Mouse (Mus musculus): Measurements from ENCODE around the gene Ccdc47. TPM values are rescaled to one million over a fixed set of nuclear protein-coding genes. Genes with fewer than 3 reads are reported as not detected.

Ccdc47 gene
- polyA plus RNA-seq, 1 experiment from 2014 or later, result 81.1 TPM

DNA sequence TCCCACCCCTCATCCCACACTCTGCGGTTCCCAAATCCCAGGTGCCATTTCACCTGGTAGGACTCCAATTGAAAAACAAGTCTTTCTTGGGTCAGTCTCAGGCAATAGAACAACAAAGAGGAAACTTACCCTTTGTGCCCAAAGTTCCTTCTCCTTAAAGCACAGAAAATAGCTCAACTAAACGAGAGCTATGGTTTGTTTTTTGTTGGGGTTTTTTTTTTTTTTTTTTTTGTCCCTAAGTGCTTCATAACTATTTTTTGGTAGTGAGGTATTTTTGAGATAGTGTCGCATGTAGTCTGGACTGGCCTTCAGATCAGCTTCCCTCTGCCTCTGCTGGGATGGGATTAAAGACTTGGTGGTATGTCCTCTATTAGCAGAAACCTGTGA, 22.0 kb downstream of the Ccdc47 start:
- TF ChIP-seq CTCF (IDR thresholded peaks at IDR 0.05; ENCODE audit: low read depth), result no peak
- H3K27ac ChIP-seq, result peak overlapping the region; percentile 88
- ATAC-seq (replicated peaks; ENCODE audit: low FRiP score, low read depth), result no peak
- WGBS, result 24% methylated on average over 3 of the region's 3 CpGs
- no peaks in the 10 kb centered on the region; the same call in 1 of the 2 replicates for H3K4me1 ChIP-seq (replicated peaks; ENCODE audit: insufficient read depth, low read length)
- peak overlapping the region; percentile 49 for H3K9ac ChIP-seq (ENCODE audit: low read depth, low read length)
- peak overlapping the region; percentile 66 for H3K4me3 ChIP-seq (replicated peaks; ENCODE audit: low read depth, low read length)
- H3K9me3 ChIP-seq (replicated peaks; ENCODE audit: low read length), result no peaks in the 10 kb centered on the region
- no peak for DNase-seq (ENCODE audit: low spot score)
- H3K27me3 ChIP-seq (ENCODE audit: insufficient read depth, low read length), result no peaks in the 10 kb centered on the region
- 0 out of 2 replicates have a peak, but pooled peaks cover 10% of the 10 kb centered on the region for H3K36me3 ChIP-seq (ENCODE audit: insufficient read depth, low read length)
- H3K4me2 ChIP-seq (ENCODE audit: low read length), result peak overlapping the region; percentile 80

DNA sequence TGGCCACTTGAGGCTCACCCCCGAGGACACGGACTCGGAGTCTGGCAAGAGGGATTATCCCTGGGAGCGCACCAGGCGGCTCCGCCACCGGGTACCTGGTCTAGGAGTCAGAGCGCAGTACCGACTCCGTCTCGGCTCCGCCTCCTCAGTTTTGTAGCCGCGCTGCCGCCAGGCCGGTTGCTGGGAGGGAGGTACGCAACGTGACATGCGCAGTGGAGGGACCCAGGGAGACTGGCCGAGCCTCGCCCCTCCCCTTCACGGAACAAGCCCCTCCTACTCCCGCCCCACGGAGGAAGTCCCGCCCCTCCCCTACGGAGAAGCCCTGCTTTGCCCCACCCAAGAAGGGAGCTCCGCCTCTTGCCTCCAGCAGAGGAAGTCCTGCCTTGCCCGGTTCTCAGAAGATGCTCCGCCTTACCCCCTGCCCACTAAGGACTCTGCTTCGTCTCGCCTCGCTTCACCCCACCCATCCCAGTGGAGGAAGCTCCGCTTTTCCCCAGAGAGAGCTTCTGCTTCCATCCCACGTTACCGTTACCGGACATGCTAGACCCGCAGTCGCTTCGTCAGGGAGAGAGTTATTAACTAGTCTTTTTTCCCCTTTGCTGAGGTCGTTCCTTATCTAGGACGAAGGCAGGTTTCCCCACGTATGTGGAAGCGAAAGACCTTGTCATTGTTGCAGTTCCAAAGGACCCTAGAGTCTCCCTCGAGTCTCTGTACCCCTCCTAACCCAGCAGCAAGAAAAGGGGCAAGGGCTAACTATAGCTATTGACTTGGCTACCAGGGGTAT, 22.6 kb downstream of the Ccdc47 start:
- peak; percentile 95 for ATAC-seq (replicated peaks; ENCODE audit: low FRiP score, low read depth)
- H3K4me3 ChIP-seq (replicated peaks; ENCODE audit: low read depth, low read length), result peak overlapping the region; percentile 66
- no peaks in the 10 kb centered on the region for H3K27me3 ChIP-seq (ENCODE audit: insufficient read depth, low read length)
- no peaks in the 10 kb centered on the region; the same call in 1 of the 2 replicates for H3K4me1 ChIP-seq (replicated peaks; ENCODE audit: insufficient read depth, low read length)
- DNase-seq (ENCODE audit: low spot score), result peak; percentile 99
- H3K36me3 ChIP-seq (ENCODE audit: insufficient read depth, low read length), result 0 out of 2 replicates have a peak, but pooled peaks cover 10% of the 10 kb centered on the region
- H3K9me3 ChIP-seq (replicated peaks; ENCODE audit: low read length), result no peaks in the 10 kb centered on the region
- H3K9ac ChIP-seq (ENCODE audit: low read depth, low read length), result peak overlapping the region; percentile 70
- peak overlapping the region; percentile 80 for H3K4me2 ChIP-seq (ENCODE audit: low read length)
- no peak; the same call in 1 of the 2 replicates for TF ChIP-seq CTCF (IDR thresholded peaks at IDR 0.05; ENCODE audit: low read depth)
- H3K27ac ChIP-seq, result peak overlapping the region; percentile 90
- WGBS, result under 1% methylated on average over 43 of the region's 44 CpGs

DNA sequence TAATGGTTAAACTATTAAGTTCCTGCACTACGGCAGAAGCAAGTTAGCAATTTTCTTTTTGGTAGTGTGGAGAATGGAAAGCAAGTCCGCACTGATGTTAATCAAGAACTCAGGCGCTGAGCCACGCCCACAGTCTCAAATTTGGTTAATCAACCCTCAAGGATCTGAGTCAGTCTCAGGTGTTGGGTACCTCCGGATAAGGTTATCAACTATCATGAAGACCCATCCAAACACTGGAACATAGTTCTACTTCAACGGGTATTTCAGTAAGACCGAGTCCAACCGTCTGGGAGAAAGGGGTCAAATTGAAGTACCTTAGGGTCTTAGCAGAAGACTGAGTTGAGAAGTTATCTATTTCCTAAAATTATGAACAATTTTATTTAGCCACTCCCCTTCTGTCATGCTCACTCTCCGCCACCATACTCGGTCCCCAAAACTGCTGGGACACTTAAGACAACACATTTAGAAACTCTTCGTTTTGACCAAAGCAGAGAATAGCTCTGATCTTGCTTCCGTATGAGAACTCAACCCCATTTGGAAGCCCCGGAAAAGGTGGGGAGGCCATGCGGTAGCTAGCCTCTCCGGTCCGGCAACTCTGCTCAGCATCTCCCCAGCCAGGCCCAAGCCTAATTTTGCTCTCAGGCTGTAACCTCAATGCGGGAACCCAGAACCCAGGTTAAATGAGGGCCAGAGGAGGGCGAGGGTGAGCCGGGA, 23.3 kb downstream of the Ccdc47 start:
- peak; percentile 29 for DNase-seq (ENCODE audit: low spot score)
- Histone ChIP-seq H3K4me3 (replicated peaks; ENCODE audit: low read depth, low read length) (peak overlapping the region; percentile 66), H3K27me3 (ENCODE audit: insufficient read depth, low read length) (no peaks in the 10 kb centered on the region), H3K9ac (ENCODE audit: low read depth, low read length) (peak overlapping the region; percentile 70), H3K4me1 (replicated peaks; ENCODE audit: insufficient read depth, low read length) (no peaks in the 10 kb centered on the region; the same call in 1 of the 2 replicates), H3K36me3 (ENCODE audit: insufficient read depth, low read length) (0 out of 2 replicates have a peak, but pooled peaks cover 3% of the 10 kb centered on the region), H3K4me2 (ENCODE audit: low read length) (peak overlapping the region; percentile 80), H3K9me3 (replicated peaks; ENCODE audit: low read length) (no peaks in the 10 kb centered on the region), H3K27ac (peak overlapping the region; percentile 90)
- peak; percentile 30; the same call in 1 of the 2 replicates for TF ChIP-seq CTCF (IDR thresholded peaks at IDR 0.05; ENCODE audit: low read depth)
- 7% methylated on average over 19 of the region's 19 CpGs for WGBS
- 0 out of 2 replicates have a peak, but pooled peaks have one; percentile 2 for ATAC-seq (replicated peaks; ENCODE audit: low FRiP score, low read depth)

DNA sequence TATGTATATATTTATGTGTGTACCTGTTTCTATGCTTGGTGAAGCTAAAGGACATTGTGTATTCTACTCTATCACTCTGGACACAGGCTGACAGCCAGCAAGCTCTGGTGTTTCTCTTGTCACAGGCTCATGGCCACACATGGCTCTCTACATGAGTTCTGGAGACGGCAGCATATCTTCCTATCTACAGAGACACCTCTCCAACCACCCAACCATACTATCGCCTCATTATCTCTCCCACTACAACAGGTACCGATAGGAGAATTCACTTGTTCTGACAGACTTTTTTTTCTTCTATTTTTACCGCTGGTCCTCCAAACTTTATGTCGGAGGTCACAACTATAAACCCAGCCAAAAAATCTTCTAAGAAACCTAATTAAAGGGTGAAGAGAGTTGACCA, 23.9 kb downstream of the Ccdc47 start:
- Histone ChIP-seq H3K27me3 (ENCODE audit: insufficient read depth, low read length) (no peaks in the 10 kb centered on the region), H3K4me2 (ENCODE audit: low read length) (peak overlapping the region; percentile 80), H3K9ac (ENCODE audit: low read depth, low read length) (no peak overlapping the region), H3K9me3 (replicated peaks; ENCODE audit: low read length) (no peaks in the 10 kb centered on the region), H3K4me1 (replicated peaks; ENCODE audit: insufficient read depth, low read length) (no peaks in the 10 kb centered on the region; the same call in 1 of the 2 replicates), H3K4me3 (replicated peaks; ENCODE audit: low read depth, low read length) (peak overlapping the region; percentile 66; the same call in 1 of the 2 replicates), H3K27ac (no peak overlapping the region), H3K36me3 (ENCODE audit: insufficient read depth, low read length) (0 out of 2 replicates have a peak, but pooled peaks cover 3% of the 10 kb centered on the region)
- TF ChIP-seq CTCF (IDR thresholded peaks at IDR 0.05; ENCODE audit: low read depth), result no peak
- 69% methylated on average over 5 of the region's 5 CpGs for WGBS
- ATAC-seq (replicated peaks; ENCODE audit: low FRiP score, low read depth) (no peak), DNase-seq (ENCODE audit: low spot score) (no peak)

DNA sequence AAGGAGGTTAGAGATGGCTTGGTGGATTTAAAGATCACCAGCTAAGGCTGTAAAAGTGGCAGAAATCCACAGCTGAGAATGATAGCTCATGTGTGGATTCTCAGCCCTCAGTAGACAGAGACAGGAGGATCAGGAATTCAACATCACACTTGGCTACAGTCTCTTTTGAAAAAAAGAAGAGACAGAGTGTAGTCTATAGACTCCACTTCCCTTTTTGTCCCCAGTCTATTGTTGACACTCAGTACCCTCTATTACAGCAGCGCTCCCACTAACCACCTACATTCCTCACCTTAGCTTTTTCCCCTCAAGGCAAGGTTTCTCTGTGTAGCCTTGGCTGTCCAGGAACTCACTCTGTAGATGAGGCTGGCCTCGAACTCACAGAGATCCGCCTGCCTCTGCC, 24.4 kb downstream of the Ccdc47 start:
- Histone ChIP-seq H3K36me3 (ENCODE audit: insufficient read depth, low read length) (0 out of 2 replicates have a peak, but pooled peaks cover 3% of the 10 kb centered on the region), H3K9ac (ENCODE audit: low read depth, low read length) (no peak overlapping the region), H3K27me3 (ENCODE audit: insufficient read depth, low read length) (no peaks in the 10 kb centered on the region), H3K4me1 (replicated peaks; ENCODE audit: insufficient read depth, low read length) (no peaks in the 10 kb centered on the region; the same call in 1 of the 2 replicates), H3K9me3 (replicated peaks; ENCODE audit: low read length) (no peaks in the 10 kb centered on the region), H3K27ac (no peak overlapping the region), H3K4me2 (ENCODE audit: low read length) (no peak overlapping the region), H3K4me3 (replicated peaks; ENCODE audit: low read depth, low read length) (no peak overlapping the region)
- DNase-seq (ENCODE audit: low spot score) (no peak), ATAC-seq (replicated peaks; ENCODE audit: low FRiP score, low read depth) (no peak)
- 95% methylated on average over 3 of the region's 3 CpGs for WGBS
- TF ChIP-seq CTCF (IDR thresholded peaks at IDR 0.05; ENCODE audit: low read depth), result no peak

DNA sequence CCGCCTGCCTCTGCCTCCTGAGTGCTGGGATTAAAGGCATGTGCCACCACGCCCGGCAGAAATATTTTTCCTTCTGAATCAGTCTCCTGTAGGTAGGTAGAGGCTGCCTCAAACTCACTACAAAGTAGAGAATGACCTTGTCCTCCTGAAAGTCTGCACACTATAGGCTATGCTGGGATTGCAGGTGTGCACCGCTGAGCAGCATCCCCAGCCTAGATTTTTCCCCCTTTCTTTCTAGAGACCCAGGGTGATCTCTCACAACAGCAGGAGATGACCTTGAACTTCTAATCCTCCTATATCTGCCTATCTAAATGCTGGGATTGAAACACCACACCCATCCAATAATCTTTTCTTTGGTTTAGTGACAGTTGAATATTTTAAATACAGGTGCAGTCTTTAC, 28.8 kb downstream of the Ccdc47 start:
- ATAC-seq (replicated peaks; ENCODE audit: low FRiP score, low read depth) (no peak), DNase-seq (ENCODE audit: low spot score) (no peak)
- Histone ChIP-seq H3K4me3 (replicated peaks; ENCODE audit: low read depth, low read length) (no peak overlapping the region), H3K9ac (ENCODE audit: low read depth, low read length) (no peak overlapping the region), H3K27ac (no peak overlapping the region), H3K4me2 (ENCODE audit: low read length) (no peak overlapping the region), H3K27me3 (ENCODE audit: insufficient read depth, low read length) (no peaks in the 10 kb centered on the region), H3K9me3 (replicated peaks; ENCODE audit: low read length) (no peaks in the 10 kb centered on the region), H3K36me3 (ENCODE audit: insufficient read depth, low read length) (peaks cover 13% of the 10 kb centered on the region), H3K4me1 (replicated peaks; ENCODE audit: insufficient read depth, low read length) (no peaks in the 10 kb centered on the region)
- WGBS, result 95% methylated on average over 4 of the region's 4 CpGs
- no peak for TF ChIP-seq CTCF (IDR thresholded peaks at IDR 0.05; ENCODE audit: low read depth)
